Mouse (Mus musculus): ENCODE results near the gene Focad.

GRCm38 (mm10) chr4:88136528-88136927 is 42.1 kb downstream of the Focad start:
- TF ChIP-seq CTCF (IDR thresholded peaks at IDR 0.05; ENCODE audit: extremely low read depth, insufficient read depth, low read length) (no peak), POLR2A (IDR thresholded peaks at IDR 0.05; ENCODE audit: extremely low read depth, insufficient read depth, low read length) (no peak)
